Mouse (Mus musculus) embryo, embryonic 10.5 days (tissue): ENCODE measurements around the gene Sertm1.

ENCODE experiments used
- DNase-seq: peaks from one replicate; pipeline ENCODE4 v3.0.0-alpha.2; 2015; ENCODE audit warnings: low spot score

Gene Sertm1

DNA sequence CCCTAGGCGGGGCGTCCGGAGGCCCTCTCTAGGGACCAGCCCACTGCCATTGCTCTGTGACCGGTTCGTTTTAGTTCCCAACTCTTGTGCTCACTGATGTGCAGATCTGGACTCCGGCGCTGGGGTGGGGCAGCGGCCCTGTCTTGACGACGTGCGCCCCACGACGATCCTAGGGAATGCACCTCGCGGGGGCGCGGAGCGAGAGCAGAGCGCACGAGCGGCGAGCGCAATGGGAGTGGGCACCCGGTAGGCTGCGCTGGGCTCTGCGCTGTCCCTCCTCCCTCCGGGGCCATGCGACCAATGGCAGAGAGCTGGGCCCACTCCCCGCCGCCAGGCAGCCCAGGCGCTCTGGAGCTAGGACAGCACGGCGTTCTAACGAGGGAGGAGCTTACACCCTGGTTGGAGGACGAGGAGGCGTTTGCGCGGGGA is at the start of gene Sertm1:
TSS of gene Sertm1 (minus strand) at position 245 of the 429 bp plus-strand sequence.
- peak; percentile 84 for DNase-seq

DNA sequence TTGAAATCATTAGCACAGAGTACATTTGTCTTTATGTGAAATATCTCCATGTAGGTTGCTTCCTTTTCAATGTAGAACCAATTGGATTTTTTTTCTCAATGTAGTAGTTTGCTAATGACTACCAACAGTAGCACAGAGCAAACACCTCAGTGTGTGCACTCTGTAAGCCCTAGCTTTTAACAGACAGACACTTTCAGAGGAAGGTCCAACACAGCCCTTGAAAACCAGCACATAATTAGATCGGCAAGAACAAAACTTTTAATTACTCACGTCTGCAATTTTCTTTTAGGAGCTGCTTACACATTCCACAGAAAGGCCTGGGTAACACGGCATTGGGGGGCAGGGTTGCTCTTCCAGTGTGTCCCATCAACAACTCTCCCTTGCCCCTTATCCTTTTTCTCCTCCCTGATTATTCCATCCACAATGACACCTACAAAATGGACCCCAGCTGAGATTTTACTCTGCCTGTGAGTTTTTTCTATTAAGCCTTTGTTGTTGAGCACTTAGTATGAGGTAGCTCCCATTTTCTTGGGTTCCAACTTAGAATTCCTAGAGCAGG is 49.3 kb upstream of the Sertm1 start:
- no peak for DNase-seq

DNA sequence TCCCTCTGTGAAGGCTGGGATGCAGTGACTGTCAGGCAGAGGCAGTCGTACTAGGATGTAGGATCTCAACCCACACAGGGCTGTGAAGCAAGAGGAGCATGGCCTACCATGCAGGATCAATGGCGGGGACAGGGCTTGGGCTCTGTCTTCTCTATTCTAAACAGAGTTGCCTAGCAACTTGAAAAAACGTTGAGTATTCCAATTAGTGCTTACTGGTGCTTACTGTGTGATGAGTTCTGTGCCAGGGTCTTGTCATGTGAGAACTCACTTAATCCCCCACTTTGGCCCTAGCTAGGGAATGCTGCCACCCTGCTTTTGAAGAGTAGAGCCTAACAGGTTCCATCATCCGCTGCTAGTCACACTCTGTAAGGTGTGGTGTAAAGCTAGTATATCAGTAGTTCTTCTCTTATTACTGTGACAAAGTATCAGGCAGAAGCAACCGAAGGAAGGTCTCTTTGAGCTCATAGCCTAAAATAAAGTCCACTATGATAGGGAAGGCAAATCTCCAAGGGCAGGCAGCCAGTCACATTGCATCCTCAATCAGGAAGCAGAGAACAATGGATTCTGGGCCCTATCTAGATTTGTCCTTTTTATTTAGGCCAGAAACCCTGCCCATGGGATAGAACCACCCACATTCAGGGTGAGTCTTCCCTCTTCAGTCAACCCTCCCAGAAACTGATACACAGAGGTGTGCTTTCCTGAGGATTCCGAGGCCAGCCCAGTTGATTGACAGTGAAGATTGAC is 27.6 kb upstream of the Sertm1 start:
- no peak for DNase-seq

DNA sequence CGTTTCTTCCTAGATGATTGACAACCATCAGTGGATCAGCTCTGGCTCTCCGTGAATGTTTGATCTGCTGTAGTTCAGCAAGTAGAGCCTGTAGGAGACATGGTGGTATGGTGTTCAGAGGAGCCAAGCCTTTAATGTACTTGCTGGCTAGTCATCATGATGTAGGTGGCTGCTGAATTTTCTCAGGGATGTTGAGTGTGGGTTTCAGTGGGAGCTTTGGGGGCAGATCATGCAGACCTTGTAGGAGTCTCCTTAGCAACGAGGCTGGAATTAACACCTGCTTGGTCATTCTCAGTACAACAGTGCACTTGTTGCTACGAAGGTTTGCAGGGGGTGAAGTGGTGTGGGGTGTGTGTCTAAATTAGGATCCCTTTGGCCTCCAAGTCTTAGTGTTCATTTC is 18.8 kb upstream of the Sertm1 start:
- DNase-seq = no peak

DNA sequence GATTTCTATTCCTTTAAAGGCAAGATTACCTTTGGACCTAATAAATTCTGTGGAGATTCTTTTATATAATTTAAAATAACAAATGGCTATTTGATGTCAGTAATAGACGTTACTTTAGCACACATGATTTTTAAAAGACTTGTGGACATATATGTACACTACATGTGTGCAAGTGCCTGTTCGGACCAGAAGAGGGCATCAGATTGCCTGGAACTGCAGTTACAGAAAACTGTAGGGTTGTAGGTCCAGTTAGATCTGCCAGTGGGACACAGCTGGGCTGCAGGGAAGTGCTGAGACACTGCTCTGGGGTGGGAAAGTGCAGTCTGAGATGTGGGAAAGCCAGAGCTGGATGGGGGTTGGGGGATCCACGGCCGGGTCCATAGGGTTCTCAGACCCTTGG is 16.9 kb upstream of the Sertm1 start:
- DNase-seq = no peak

DNA sequence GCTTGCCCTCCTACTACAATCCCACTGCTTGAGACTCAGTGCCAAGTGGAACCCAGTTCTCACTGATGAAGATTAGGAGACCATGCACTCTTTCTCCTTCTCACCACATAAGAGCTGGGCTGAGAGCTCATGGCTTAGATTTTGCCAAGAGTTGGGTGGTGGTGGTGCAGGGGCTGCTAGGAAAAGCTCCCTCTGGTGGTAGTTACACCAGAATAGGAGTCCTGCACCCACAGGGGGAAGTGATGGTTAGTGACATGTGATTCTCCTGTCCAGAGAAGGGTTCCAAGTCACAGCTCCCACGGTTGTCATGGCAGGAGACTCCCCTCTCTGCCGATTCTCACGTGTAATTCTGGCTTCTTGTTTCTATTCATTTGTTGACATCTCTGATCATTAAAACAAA is 4.7 kb upstream of the Sertm1 start:
- no peak for DNase-seq

DNA sequence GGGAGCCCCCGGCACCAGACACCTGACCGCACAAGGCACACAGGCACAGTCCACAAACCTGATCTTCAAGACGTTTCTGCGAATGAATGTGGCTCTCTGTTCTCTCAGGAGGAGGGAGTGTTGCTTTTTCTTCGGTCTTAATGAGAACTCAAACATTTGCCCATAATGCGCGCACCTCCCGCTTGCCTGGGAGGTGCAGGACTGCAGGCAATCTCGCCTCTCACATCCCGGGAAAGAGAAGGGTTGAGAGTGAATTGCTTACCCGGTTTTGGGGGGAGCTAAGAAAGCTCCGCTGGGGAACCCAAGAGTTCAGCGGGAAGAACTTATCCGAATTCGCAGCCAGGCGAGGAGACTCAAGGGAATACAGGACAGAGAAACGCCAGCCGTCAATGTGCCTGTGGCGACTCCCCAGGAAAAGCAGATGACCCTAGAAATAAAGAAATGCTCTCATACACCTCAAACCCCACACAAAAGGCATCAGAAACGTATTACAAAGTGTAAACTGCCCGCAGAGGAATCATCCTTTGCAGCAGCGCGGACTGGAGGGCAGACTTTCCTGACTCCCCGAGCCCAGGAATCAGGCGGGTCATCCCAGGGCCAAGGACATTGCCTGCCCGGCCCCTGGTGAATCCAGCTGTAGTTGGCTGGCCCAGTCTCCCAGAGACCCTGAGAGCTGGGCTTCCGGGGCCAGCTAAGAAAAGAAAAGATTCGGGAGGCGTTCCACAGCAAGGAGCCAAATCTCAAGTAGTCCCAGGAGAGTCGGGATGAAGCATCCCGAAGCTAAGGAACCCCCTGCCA is 643 bp downstream of the Sertm1 start:
- peak; percentile 55 for DNase-seq

DNA sequence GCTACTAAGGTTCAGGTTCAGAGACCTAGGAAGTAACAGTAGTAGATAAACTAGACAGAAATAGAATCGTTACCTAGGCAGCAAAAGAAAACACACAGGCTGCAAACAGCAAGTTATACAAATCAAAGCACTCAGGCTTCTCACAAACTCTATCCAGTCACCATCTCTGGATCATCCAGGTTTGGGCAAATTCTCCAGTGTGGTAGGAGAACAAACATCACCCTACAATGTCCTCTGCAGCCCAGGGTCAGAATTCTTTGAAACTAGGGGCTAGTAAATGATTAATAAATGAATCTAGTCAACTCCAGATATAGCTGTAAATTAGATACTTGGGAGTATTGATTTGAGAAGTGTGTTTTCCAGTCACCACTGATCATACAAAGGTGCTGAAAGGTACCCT is 6.8 kb downstream of the Sertm1 start:
- no peak for DNase-seq

DNA sequence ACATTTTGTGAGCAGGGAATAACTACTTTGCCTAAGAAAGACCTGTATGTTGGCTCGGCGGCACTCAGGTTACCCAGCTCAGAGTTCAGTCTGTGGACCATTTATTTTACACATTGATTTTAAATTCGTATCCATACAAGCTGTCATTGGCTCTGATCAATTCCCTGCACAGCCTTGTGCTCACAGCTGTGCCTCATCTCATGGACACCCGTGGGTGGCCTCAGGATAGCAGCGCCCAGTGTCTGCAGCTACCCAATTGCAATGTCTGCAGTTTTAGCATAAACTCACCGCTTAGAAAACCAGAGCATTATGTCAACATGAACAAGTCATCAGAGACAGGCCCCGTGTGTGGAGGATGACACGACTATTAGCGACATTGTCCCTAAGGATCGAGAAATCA is 17.7 kb downstream of the Sertm1 start:
- DNase-seq = no peak

DNA sequence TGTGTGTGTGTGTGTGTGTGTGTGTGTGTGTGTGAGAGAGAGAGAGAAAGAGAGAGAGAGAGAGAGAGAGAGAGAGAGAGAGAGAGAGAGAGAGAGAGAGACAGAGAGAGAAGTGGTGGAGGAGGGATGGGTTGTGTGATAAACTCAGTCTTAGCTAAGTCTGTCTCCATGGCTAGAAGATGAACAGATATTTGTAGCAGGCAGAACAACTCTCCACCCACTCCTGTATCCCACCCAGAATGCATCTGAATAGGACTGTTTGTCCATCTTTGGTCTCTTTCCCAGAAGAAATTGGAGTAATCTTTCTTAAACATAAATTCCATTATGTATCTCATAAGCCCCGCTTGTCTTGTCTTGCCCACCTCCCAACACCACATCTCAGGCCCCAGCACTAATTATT is 20.8 kb downstream of the Sertm1 start:
- DNase-seq = no peak

DNA sequence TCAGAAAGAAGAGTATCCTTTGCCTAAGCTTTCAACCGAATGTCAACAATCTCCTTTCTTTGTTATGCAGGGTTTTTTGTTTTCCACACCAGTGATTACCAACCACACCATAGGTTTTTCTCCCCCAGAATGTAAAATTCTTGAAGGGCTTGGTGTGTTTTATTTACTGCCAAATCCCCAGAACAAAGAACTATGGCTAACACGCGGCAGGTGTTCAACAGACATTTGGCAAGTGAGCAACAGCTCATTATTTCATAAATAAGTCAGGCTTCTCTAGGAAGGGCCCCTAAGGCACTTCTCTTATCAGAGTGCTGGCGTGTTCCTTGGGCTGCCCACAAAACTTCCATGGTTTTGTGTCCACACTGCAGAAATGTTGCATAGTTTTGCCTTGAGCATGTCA is 23.5 kb downstream of the Sertm1 start:
- DNase-seq = no peak

DNA sequence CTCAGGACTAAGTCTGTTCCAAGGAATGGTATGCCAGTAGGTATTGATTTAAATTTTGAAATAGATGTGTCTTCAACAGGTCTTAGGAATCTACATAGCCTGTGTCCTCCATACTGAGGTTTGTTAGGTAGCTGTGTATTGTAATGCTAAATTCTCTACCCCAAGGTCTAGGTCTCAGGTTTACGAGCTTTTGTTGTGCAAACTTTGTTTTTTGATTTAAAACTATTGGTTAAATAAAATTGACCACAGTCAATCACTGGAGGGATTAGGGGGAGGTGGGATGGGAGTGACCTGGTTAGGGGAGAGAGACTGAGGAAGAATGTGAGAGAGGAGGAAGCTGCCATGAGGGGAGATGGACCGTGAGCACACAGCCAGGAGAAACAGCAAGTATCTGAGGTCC is 29.2 kb downstream of the Sertm1 start:
- no peak for DNase-seq
